8 mouse cellular contexts compared by ENCODE assay signal in genomic region chr6:124415347-124416088, GRCm38 (mm10). TPM values are rescaled to one million over a fixed set of nuclear protein-coding genes. Genes with fewer than 3 reads are reported as not detected.
DNase-seq lines count a peak whose midpoint lies in the region; ATAC-seq and TF ChIP-seq lines count a peak whose summit lies in the region.

No protein-coding gene starts in this region.

- ATAC-seq in activated CD4-positive, CD25-positive, alpha-beta regulatory T cell, adult 4 months = peak; percentile 72
- ATAC-seq in common myeloid progenitor, adult 5-6 weeks (replicated peaks; ENCODE audit: low read depth, poor library complexity, severe bottlenecking) = peak; percentile 67
- ATAC-seq in hindbrain, postnatal 0 days = peak; percentile 66

- no peaks in the 10 kb centered on the region for H3K79me2 ChIP-seq in macrophage (ENCODE audit: inconsistent target)

- H3K9ac ChIP-seq in hindbrain, postnatal 0 days (replicated peaks; ENCODE audit: low read length) = peak overlapping the region; percentile 87

- no peaks in the 10 kb centered on the region for H3K9me3 ChIP-seq in hindbrain, postnatal 0 days (ENCODE audit: low read length)

- peaks cover 9% of the 10 kb centered on the region; the same call in 1 of the 2 replicates for H3K36me3 ChIP-seq in hindbrain, postnatal 0 days (ENCODE audit: insufficient read depth, low read length)
- peaks cover 6% of the 10 kb centered on the region; the same call in 1 of the 2 replicates for H3K36me3 ChIP-seq in macrophage (ENCODE audit: inconsistent target)

- peak overlapping the region; percentile 92 for H3K27ac ChIP-seq in gastrocnemius, adult 2 months
- peak overlapping the region; percentile 90 for H3K27ac ChIP-seq in hindbrain, postnatal 0 days
- peak overlapping the region; percentile 94 for H3K27ac ChIP-seq in left cerebral cortex, adult 2 months
- peak overlapping the region; percentile 75 for H3K27ac ChIP-seq in macrophage

- DNase-seq in gastrocnemius, adult 2 months = peak; percentile 87
- peak; percentile 77 for DNase-seq in hindbrain, postnatal 0 days (ENCODE audit: low spot score)
- DNase-seq in left cerebral cortex, adult 2 months (ENCODE audit: extremely low spot score in 1 of 2, low spot score in 2 of 2) = peak; percentile 87 to 88
- peak; percentile 90 for DNase-seq in right cerebral cortex, adult 18-20 months
- DNase-seq in urinary bladder, postnatal 14 days (ENCODE audit: low spot score) = peak; percentile 83

- H3K4me3 ChIP-seq in gastrocnemius, adult 2 months = peak overlapping the region; percentile 94
- peak overlapping the region; percentile 90 for H3K4me3 ChIP-seq in hindbrain, postnatal 0 days (ENCODE audit: low read length)
- H3K4me3 ChIP-seq in left cerebral cortex, adult 2 months = peak overlapping the region; percentile 82
- H3K4me3 ChIP-seq in macrophage (ENCODE audit: inconsistent target) = peak overlapping the region; percentile 69

- peak overlapping the region; percentile 65 for H3K4me2 ChIP-seq in hindbrain, postnatal 0 days (ENCODE audit: low read depth, low read length)

- TF ChIP-seq CTCF in gastrocnemius, adult 2 months (IDR thresholded peaks at IDR 0.05) = peak; percentile 86
- peak; percentile 77 for TF ChIP-seq CTCF in hindbrain, postnatal 0 days (IDR thresholded peaks at IDR 0.05; ENCODE audit: low read depth)
- peak; percentile 83 for TF ChIP-seq CTCF in left cerebral cortex, adult 2 months (IDR thresholded peaks at IDR 0.05)

- no peaks in the 10 kb centered on the region for H3K4me1 ChIP-seq in hindbrain, postnatal 0 days (ENCODE audit: insufficient read depth, low read length)

- H3K27me3 ChIP-seq in hindbrain, postnatal 0 days (ENCODE audit: insufficient read depth, low read length) = no peaks in the 10 kb centered on the region

- intact Hi-C loops in gastrocnemius, adult 2 months (cut with DNase I) = loop anchor here (10.0 kb wide), 1 partner anchor 329 kb away; the partner anchor contains the start of gene Grcc10
- intact Hi-C loops in left cerebral cortex, adult 2 months (cut with DNase I) = loop anchor here (2.0 kb wide), 1 partner anchor 49 kb away; the partner anchor contains the start of gene Clstn3

- 5% methylated on average over 21 of the region's 21 CpGs for WGBS in hindbrain, postnatal 0 days
- WGBS in macrophage (ENCODE audit: missing documents) = under 1% methylated on average over 21 of the region's 21 CpGs

RNA-seq across cellular contexts. Expression of gene Pex5, which starts 0.7 kb away (rescaled TPM):
- 10 to 100 TPM in 1 of 2 experiments, 1 to 10 TPM in 1; 6.9 to 11.6 TPM for polyA plus RNA-seq in activated CD4-positive, CD25-positive, alpha-beta regulatory T cell, adult 4 months (2017; shearing (Covaris generic))
- total RNA-seq in common myeloid progenitor, adult 5-6 weeks (2017) = 19.9 and 20.5 TPM in 2 replicates
- total RNA-seq in gastrocnemius, adult 2 months (2021) = 10 to 100 TPM; 19.8 to 25.2 TPM
- 74.4 and 80.8 TPM in 2 replicates for total RNA-seq in hindbrain, postnatal 0 days (2014; rRNA removed)
- polyA plus RNA-seq in hindbrain, postnatal 0 days (2015; fragmentation: Nextera tagmentation; extraction: Ambion mirVana) = 46.6 and 49.0 TPM in 2 replicates
- total RNA-seq in left cerebral cortex, adult 2 months (2021) = 10 to 100 TPM; 65.7 to 65.9 TPM
- total RNA-seq in macrophage (2018; cell fraction: chromatin; rRNA removed) = 100 to 1,000 TPM in 2 of 26 experiments, 10 to 100 TPM in 24; 19.6 to 131 (median 50.2) TPM
- 10 to 100 TPM; 12.2 to 33.3 (median 22.4) TPM for total RNA-seq in macrophage (2018; cell fraction: cytosol; rRNA removed)
- 10 to 100 TPM; 18.5 to 56.1 (median 28.7) TPM for total RNA-seq in macrophage (2018; cell fraction: nucleus; rRNA removed)
- polyA plus RNA-seq in macrophage (2018) = 10.3 to 26.7 TPM (median 23.7 TPM) in 3 replicates

RNA-seq across cellular contexts. Expression of gene Clstn3, which starts 49.1 kb away (rescaled TPM):
- polyA plus RNA-seq in activated CD4-positive, CD25-positive, alpha-beta regulatory T cell, adult 4 months (2017; shearing (Covaris generic)) = not detected
- 12.5 and 15.8 TPM in 2 replicates for total RNA-seq in common myeloid progenitor, adult 5-6 weeks (2017)
- total RNA-seq in gastrocnemius, adult 2 months (2021) = under 1 TPM; 0.36 to 0.64 TPM
- total RNA-seq in hindbrain, postnatal 0 days (2014; rRNA removed) = 338 and 342 TPM in 2 replicates
- 171 and 184 TPM in 2 replicates for polyA plus RNA-seq in hindbrain, postnatal 0 days (2015; fragmentation: Nextera tagmentation; extraction: Ambion mirVana)
- 100 to 1,000 TPM; 393 to 399 TPM for total RNA-seq in left cerebral cortex, adult 2 months (2021)
- total RNA-seq in macrophage (2018; cell fraction: chromatin; rRNA removed) = not detected
- total RNA-seq in macrophage (2018; cell fraction: cytosol; rRNA removed) = under 1 TPM in 19 of 26 experiments, not detected in 7; 0.05 to 0.60 (median 0.26) TPM
- under 1 TPM in 1 of 26 experiments, not detected in 25; 0.21 TPM for total RNA-seq in macrophage (2018; cell fraction: nucleus; rRNA removed)
- polyA plus RNA-seq in macrophage (2018) = 0.08 to 0.34 TPM in 2 of 3 replicates, not detected in the other

Comparison
In these comparisons a context has a peak if more than half of its experiments do, and no peak if none do; other contexts are left out.
1. Peak in every context shown above with its lines: DNase-seq, ATAC-seq, H3K4me3 ChIP-seq and H3K27ac ChIP-seq.
2. RNA of gene Clstn3, which starts 49.1 kb away (total RNA-seq): 393 to 399 TPM in left cerebral cortex, adult 2 months and 338 to 342 TPM in hindbrain, postnatal 0 days; 12.5 to 15.8 TPM in common myeloid progenitor, adult 5-6 weeks and 0.36 to 0.64 TPM in gastrocnemius, adult 2 months; every median in the first group is over 10 times any median in the second.